Mouse (Mus musculus) heart, postnatal 14 days (tissue): ENCODE measurements around the gene C6. TPM values are rescaled to one million over a fixed set of nuclear protein-coding genes. Genes with fewer than 3 reads are reported as not detected.

Experiments
- DNase-seq, 2 experiments: peaks; one replicate each; pipeline ENCODE4 v3.0.0; 2021 to 2022
- intact Hi-C: fragments of 180-260 bp; cut with DNase I; formaldehyde crosslinking; loops from one replicate; pipeline ENCODE4 v1.15.1; 2025
- long read RNA-seq, 2 experiments: library from polyadenylated mRNA; stranded (forward); transcript quantifications; one replicate each; pipeline ENCODE4 v2.0.0; 2021
- total RNA-seq, 2 experiments: library from RNA; stranded (reverse); gene quantifications; 2 replicates each; pipeline ENCODE4 v1.2.3; 2021

The C6 gene
- total RNA-seq, result under 1 TPM; 0.12 to 0.33 TPM
- long read RNA-seq, experiment 1, result 0 reads
- long read RNA-seq, experiment 2, partial matches to known transcripts, result 0 of 1 reads
- long read RNA-seq, experiment 2, other reads (novel, unspliced or antisense), result 1 of 1 reads

DNA sequence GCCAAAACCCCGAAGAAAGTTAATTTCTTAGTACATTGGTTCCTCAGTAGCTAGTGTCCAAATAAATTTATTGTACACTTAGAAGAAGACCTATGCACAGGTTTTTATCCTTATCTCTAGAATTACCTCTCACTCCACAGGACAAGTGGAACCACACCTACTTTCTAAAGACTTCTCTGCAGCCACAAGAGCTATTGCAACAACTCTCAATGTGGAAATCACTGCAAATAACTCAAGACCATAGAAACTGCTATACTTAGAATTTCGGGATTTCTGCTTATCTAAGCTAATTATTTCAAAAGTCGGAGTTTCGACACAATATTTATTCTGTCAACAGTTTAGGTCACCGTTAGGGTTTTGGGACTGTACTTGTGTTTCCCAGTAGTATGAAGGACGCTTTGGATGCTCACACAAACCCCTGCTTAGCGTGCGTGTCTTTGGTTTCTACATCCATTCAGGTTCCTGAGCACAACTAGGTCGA lies at the start of gene C6:
C6 (plus strand) TSS at position 346 of the 481 bp plus-strand sequence.
- intact Hi-C loops, result no loop called here
- no peak for DNase-seq

DNA sequence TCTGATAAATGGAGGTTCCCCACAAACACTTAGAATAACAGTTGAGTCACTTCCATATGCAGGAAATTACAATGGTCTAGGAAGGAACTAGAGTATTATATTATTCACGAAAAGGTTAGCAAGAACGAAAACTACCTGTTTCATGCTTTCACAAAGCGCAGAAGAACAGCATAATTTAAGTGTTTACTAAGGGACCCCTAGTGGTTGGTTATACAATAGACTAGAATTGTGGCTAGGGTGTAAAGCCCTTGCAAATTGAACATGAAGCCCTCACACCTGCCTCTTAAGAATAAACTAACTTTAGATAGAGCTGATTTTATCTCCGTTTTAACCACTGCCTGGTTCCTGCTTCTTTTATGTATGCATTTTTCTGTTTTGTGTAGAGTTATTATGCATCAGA lies 29.4 kb upstream of the C6 start:
- DNase-seq, result no peak
- intact Hi-C loops, result no loop called here

DNA sequence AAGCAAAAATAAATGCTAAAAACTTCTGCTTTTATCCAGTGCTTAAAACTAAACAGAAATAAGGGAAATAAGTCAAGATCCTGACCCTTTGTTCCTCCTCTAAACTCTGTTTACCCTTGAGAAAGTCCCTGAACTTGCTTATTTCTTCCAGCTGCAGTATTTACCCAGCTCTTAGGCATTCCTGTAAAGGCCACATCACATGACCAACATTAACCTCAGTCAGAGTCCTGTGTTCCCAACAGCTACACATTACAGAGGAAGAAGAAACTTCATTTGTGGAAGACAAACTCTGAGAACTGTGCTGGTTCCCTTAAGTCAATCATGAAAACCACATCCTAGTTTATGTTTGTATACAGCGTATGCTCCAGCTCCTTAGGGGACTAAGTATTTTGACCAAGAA lies 7.2 kb downstream of the C6 start:
- no peak for DNase-seq
- intact Hi-C loops, result no loop called here

DNA sequence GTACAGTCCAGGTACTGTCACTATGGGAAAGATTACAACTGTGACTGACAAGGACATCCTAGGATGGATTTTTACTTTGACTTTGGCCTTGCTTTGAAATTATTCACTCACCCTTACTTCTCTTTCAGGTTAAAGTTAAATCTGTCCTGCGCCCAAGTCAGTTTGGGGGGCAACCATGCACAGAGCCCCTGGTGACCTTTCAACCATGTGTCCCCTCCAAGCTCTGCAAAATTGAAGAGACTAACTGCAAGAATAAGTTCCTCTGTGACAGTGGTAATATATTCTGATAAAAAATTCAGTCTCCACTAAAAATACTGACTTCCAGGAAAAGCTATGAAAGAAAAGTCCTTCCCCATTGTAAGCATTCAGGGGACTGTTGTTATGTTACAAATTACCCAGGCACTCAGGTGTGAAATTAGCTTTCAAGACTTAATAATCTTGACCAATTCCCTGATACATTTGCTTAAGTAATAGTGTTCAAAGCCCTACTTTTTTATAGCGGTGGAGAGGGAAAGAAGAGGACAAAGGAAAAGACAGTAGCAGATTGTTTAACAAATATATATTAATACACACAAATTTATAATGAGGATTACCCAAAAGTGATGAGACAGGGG lies 8.1 kb downstream of the C6 start:
- intact Hi-C loops, result no loop called here
- DNase-seq, result no peak

DNA sequence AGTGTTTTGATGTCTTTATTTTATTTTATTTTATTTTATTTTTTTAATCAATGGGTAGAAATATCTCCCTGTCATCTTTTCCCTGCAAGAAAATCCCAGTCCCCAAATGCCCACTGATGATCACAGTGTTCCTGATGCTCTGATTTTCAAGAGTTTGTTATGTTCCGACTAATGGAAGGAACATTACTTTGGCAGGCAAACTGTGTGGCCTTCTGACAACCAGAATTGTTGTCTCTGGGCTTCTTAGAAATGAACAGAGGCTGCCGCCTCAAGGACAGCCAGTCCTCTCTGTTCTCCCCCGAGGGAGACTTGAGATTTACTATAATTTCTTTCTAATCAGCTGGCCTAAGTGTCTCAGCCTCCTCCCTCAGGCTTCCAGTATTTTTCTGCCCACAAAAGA lies 20.7 kb downstream of the C6 start:
- intact Hi-C loops, result no loop called here

DNA sequence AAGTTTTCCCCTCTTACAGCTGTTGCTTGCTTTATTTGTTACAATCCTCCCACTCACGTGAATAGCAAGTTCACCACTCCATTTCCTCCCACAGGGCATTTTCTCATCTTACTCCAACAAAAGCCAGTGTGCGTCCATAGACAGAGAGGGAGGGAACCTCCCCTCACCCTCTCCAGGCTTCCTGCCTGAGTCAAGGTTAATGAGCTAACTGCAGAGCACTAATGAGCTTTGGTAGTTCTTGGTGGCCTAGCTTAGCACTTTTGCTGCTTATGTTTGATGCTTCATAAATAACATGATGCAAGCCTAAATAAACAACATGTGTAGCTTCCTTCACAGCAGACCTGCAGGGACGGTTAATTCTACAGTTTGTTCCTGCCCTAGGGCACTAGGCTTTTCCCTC lies 63.4 kb downstream of the C6 start:
- DNase-seq, result no peak
- intact Hi-C loops, result no loop called here

More for the DNA sequence above, 20.7 kb downstream of the C6 start:
- no peak for DNase-seq

DNA sequence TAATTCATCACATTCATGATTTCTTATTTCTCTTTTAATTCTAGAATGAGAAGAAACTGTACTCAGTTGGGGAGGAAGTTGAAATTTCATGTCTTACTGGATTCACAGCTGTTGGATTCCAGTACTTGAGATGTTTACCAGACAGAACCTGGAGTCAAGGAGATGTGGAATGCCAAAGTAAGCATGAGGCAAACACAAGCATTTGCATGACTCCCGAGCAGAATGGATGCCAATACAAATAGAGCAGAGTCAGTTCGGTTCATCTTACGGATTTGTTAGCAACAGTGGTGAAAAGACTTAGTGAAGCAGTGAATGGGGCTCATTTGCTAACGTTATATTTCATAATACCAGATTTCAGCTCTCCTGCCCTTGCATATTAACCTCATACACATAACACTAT lies 69.9 kb downstream of the C6 start:
- intact Hi-C loops, result no loop called here
- DNase-seq, result no peak

DNA sequence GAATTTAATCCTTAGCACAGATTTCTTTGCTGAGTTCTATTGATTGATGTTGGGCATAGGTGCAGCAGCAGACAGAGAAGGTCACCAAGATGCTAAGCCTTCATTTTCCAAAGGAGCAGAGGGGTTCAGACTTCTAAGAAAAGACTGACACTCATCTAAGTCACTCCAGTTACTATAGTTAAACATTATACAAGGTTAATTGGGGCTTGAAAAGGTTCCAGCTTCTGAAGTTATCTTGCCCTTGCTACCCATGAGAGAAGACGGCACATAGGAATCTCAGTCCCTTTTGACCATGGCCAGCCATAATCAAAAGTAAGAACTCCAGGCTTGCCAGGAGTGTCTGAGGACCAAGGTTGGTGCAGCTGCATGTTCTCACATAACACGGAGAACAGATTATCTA lies 77.3 kb downstream of the C6 start:
- DNase-seq, result no peak
- intact Hi-C loops, result no loop called here

DNA sequence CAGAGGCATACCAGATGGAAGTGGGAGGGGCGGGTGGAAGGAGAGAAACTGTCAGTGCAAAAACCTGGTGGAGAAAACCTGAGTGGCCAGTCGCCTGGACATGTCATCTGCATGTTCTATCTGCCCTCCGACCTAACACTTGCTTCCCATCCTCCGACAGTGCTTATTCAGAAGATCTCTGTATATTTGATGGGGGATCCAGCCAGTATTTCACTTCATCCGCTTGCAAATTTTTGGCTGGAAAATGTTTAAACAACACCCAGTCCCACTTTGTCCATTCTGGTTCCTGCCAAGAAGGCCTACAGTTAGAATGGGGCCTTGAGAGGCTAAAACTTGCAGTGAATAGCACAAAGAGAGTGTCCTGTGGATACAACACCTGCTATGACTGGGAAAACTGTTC lies 81.2 kb downstream of the C6 start:
- no peak for DNase-seq
- intact Hi-C loops, result no loop called here

DNA sequence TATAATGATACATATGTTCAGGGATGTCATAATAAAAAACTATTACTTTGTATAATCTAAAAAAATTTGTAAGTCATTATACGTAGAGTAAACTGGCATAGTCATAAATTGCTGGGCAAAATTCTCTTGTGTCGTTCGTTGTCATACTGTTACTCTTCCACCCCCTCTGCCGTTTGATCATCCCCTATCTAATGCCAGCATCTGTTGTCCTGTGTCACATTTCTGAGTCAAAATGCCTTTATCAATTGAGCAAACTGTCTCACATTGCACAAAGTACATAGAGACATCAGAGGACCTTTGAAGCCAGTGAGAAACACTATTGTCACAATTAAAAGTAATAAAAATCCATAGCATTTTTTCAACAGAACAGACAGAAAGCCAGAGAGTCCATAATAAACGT lies 88.0 kb downstream of the C6 start:
- intact Hi-C loops, result no loop called here
- no peak for DNase-seq

DNA sequence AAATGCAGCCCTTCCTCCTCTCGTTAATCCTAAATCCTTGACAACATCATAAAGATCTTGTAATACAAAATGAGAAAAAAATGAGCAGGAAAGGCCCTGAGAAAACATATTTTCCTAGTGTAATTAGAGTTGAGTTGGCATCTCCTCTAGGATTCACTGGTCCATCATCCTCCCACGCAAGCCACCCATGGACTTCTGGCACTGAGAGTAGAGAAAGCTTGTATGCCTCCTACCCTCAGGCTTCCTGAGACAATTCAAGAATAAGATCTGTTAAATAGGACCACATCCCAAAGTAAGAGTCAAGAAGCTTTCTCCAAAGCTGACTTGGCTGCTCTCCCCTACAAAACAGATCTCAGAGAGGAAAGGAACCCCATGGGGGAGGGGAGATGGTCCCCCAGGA lies 88.7 kb downstream of the C6 start:
- intact Hi-C loops, result no loop called here
- no peak for DNase-seq

DNA sequence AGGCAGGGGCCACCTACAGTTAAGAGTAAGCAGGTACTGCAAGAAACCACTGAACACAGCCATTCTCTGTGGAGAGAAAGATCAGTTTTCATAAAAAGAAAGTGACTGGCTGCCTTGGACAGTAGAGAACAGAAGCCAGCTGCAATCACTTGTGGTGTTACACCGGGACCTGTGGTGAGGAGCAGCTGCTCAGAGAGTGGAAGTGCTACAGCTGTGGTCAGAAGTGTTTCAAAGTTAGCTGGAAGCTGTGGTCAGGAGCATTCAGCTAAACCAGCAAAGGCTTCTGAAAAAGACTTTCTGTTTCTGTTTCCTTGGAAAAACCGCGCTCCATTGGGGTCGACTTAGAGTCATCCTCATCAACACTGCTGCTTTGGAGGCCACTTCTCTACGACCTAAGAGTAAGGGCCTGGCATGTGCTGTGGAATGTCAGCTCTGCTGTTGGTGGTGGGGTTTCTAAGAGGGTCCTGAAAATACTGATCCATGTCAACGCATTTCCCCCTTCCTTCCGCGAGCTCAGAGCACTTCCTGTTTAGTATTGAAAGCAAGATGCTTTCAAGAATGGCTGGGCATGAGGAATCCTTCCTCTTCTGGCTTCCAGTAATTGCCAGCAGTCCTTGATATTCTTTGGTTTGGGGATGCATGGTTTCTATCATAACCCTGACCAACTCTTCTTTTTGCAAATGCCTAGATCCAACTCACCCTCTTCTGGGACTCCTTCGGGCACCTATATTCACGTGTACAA lies 89.9 kb downstream of the C6 start:
- DNase-seq, result peak; percentile 27 to 32
- intact Hi-C loops, result no loop called here

DNA sequence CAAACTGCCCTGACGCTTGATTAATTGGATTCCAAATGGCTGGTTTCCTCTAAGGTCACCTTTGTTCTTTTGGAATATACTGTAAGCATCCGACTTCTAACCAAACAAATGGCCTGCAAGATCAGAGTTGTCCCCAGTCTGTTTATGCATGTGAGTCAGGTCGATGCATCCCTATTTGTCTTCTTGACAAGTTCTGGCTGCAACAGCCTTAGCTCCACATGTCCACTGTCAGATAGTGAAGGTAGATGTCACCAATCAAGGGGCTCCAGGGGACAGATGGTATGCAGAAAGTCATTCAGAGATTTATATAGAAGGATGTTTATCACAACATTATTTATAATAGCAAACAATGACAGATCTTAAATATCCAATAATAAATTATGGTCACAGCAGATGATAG lies 91.5 kb downstream of the C6 start:
- DNase-seq, result no peak
- intact Hi-C loops, result no loop called here

DNA sequence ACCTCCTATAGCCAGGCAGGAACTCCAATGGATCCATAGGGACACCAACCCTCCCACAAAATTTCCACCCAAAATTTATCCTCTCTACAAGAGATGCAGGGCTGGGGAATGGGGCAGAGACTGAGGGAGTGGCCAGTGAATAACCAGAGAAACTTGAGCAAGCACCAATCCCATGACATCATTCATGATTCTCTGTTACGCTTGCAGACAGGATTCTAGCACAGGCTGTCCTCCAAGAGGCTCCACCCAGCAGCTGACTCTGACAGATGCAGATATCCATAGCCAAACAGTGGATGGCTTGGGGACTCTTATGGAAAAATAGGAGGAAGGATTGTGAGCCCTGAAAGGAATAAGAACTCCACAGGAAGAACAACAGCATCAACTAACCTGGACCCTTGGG lies 94.2 kb downstream of the C6 start:
- intact Hi-C loops, result no loop called here
- DNase-seq, result no peak

DNA sequence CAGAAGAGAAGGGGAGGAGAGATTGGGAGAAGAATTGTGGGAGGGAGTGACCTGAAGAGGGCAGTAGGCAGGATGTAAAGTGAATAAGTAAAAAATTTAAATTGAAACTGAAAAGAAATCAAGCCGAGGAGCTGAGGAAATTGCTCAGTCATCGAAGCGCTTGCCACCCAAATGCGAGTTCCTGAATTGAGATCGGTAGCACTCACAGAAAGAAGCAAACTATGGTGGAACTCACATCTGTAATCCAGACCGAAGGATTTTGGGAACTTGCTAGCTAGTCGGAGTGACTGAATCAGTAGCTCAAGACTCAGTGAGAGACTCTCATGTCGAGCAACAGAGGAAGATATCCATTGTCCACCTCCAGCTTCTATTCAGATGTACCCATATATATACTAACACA lies 94.8 kb downstream of the C6 start:
- no peak for DNase-seq
- intact Hi-C loops, result no loop called here

DNA sequence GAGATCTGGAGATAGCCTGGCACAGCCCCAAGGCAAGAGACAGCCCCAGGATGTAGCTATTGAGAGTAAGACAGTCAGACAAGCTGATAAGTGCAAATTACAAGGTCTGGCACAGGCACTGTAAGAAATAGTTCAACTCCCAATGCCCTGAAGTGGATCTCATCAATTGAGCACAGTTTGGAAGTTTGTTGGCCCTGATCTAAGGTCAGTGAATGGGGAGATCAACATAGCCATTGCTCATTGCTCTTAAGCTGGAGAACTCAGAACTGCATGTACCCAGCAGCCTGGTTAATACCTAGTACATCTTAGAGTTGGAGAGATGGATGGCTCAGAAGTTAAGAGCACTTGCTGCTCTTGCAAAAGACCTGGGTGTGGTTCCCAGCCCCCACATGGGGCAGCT lies 100.8 kb downstream of the C6 start:
- no peak for DNase-seq
- intact Hi-C loops, result no loop called here

DNA sequence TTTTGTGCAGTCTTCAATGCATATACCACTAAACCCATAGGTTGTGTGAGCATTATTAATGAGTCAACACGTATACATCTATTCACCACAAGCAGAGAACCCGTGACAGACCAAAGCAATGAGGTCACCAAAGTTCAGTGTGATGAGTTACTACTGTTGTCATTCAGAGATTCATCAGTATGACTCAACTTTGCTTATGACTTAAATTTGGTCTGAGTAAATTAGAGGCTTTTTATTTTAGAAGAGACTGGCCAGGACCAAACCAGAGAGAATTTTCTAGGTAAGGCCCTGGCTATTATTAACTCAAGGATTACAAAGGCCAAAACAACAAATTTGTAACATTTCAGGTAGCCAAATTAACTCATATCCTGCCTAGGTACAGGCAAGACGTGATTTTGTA lies 109.4 kb downstream of the C6 start:
- intact Hi-C loops, result no loop called here
- DNase-seq, result no peak

DNA sequence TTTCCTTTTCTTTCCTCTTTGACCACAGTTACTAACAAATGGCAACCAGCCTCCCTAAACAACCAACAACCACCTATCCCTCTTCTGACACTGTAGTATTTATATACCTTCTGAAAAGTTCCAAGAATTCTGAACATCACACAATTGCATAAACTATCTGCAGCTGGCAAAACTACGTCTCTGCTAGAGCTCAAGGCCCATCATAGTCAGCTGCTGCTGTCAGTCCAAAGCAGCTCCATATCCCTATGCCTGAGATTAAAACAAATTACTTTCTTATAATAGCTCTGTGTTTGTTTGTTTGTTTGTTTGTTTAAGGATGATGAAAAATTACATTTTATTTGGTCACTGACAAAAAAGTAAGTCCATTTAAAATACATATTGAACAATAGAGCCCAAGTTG lies 123.0 kb downstream of the C6 start:
- intact Hi-C loops, result no loop called here
- DNase-seq, result no peak
